8 mouse cellular contexts compared by ENCODE assay signal in the genomic region with DNA sequence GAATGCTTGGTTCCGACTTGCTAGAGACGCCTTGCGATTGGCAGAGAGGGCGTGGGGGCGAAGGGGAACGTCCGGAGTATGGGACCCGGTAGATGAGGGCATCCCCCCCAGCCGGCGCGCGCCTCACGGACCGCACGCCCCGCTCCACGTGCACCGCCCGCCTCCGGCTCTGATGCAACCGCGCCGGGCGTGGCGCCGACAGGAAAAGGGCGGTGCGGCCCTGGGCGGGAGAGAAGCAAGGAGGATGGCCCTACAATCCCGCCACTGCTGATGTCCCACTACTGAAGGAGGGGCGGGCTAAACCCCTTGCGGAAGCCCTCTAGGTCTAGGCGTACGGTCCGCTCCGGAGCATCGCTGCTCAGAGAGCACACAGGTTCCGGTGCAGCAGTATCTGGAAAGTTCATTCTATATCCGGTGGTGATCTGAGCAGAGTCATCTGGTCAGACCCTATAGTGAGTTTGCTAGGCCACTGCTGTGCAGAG. TPM values are rescaled to one million over a fixed set of nuclear protein-coding genes. Genes with fewer than 3 reads are reported as not detected.
A peak's percentile ranks its signal among the peaks of the same experiment; 100 is the strongest.
DNase-seq lines count a peak whose midpoint lies in the region; ATAC-seq lines count a peak whose summit lies in the region.

No protein-coding gene starts in this region.

- under 1% methylated on average over 39 of the region's 39 CpGs for WGBS in hindbrain, embryonic 10.5 days

- peak; percentile 96 for DNase-seq in MN1 (ENCODE audit: low spot score)
- peak; percentile 89 for DNase-seq in cerebellum, adult 9-10 months
- DNase-seq in hindbrain, embryonic 10.5 days (ENCODE audit: low spot score), result peak; percentile 86
- DNase-seq in layer of hippocampus, adult 9-11 months, result peak; percentile 86
- DNase-seq in lung, postnatal 10 days, result peak; percentile 94
- DNase-seq in ovary, postnatal 14 days (ENCODE audit: low spot score), result peak; percentile 77
- peak; percentile 74 to 76 for DNase-seq in thymus, postnatal 10 days (ENCODE audit: low spot score in 2 of 2)

- H3K9me3 ChIP-seq in hindbrain, embryonic 10.5 days, result no peaks in the 10 kb centered on the region

- H3K4me1 ChIP-seq in hindbrain, embryonic 10.5 days (replicated peaks), result peaks cover 29% of the 10 kb centered on the region

- ATAC-seq in frontal cortex, adult (ENCODE audit: low TSS enrichment), result peak; percentile 78

- no peaks in the 10 kb centered on the region for H3K27me3 ChIP-seq in hindbrain, embryonic 10.5 days (ENCODE audit: insufficient read depth, poor library complexity, severe bottlenecking)

- H3K27ac ChIP-seq in hindbrain, embryonic 10.5 days, result peak overlapping the region; percentile 96

- H3K4me3 ChIP-seq in hindbrain, embryonic 10.5 days, result peak overlapping the region; percentile 76

- peaks cover 5% of the 10 kb centered on the region for H3K36me3 ChIP-seq in hindbrain, embryonic 10.5 days

RNA-seq across cellular contexts. Expression of gene Mthfd1l, which starts 0.7 kb away (rescaled TPM):
- 14.0 and 22.9 TPM in 2 replicates for polyA plus RNA-seq in hindbrain, embryonic 10.5 days (2016; fragmentation: Nextera tagmentation; extraction: Ambion mirVana)

Comparison
In these comparisons a context has a peak if more than half of its experiments do, and no peak if none do; other contexts are left out.
1. Peak in every context shown above with its lines: DNase-seq, ATAC-seq, H3K4me3 ChIP-seq and H3K27ac ChIP-seq.